Mouse (Mus musculus) liver (tissue): Measurements from ENCODE around the gene Trp53bp2.

ENCODE experiments used
- DNase-seq: peaks from one replicate; pipeline ENCODE4 v3.0.0-alpha.2; 2020; ENCODE audit warnings: mixed read lengths

Trp53bp2 gene

GRCm38 (mm10) chr1:182408684-182409327 lies at the start of gene Trp53bp2:
TSS of gene Trp53bp2 (plus strand) at chr1:182409172.
- peak; percentile 100 for DNase-seq

DNA sequence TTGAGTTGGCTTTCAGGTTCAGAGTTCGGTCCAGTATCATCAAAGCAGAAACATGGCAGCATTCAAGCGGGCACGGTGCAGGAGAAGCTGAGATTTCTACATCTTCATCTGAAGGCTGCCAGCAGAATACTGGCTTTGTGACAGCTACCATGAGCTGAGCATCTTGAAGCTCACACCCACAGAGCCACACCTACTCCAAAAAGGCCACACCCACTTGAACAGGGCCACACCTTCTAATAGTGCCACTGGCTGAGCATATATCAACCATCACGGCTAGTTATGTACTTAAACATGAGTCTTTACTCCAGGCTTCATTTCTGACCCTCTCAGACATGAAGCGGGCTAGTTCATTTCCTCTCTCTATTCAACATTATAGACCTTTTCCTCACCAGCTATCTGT lies 46.3 kb upstream of the Trp53bp2 start:
- peak; percentile 39 for DNase-seq

- DNase-seq = no peak
These were observed 45.1 kb upstream of the Trp53bp2 start for GRCm38 (mm10) chr1:182363683-182364404.

DNA sequence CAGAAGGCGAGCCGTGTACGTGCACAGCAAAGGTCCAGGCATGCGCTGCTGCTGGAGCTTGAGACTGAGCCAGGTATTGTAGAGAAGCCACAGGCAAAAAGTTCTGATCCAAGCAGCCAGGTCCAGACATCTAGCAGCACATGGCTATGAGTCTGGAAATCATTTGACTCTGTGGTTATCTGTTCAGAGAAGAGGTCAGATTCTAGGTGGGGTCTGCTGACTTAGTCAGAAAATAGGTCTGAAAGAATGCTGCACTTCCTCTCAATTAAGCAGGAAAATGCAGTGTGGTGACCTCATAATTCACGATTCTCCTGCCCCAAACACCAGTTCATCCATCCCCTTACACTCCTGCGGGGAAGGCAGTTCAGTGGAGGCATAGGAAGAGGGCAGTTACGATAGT lies 40.7 kb upstream of the Trp53bp2 start:
- DNase-seq = no peak

- DNase-seq = no peak
These were observed 40.2 kb upstream of the Trp53bp2 start for GRCm38 (mm10) chr1:182368782-182369181.

GRCm38 (mm10) chr1:182369435-182369834 lies 39.5 kb upstream of the Trp53bp2 start:
- DNase-seq = no peak

- no peak for DNase-seq
These were observed 37.1 kb upstream of the Trp53bp2 start for GRCm38 (mm10) chr1:182371891-182372290.

- DNase-seq = no peak
These were observed 32.8 kb upstream of the Trp53bp2 start for GRCm38 (mm10) chr1:182376221-182376620.

DNA sequence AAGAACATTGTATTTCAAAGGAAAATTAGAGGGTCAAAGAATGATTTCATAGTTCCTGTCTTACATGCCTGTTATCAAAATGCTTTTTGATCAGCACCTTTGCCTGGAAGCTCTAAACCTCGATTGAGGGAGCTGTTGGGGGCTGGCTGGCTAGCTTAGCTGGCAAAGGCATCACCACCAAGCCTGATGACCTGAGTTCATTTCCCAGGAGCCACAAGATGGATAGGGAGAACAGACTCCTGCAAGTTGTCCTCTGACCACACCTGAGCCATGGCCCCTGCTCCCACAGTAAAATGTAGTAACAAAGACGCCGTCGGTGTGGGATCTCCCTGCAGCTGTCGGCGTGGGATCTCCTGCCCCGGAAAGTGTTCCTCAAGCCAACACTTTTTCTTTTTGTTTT lies 32.1 kb upstream of the Trp53bp2 start:
- DNase-seq = no peak

- no peak for DNase-seq
These were observed 31.5 kb upstream of the Trp53bp2 start for GRCm38 (mm10) chr1:182377519-182377918.

GRCm38 (mm10) chr1:182378205-182378835 lies 30.7 kb upstream of the Trp53bp2 start:
- no peak for DNase-seq

DNA sequence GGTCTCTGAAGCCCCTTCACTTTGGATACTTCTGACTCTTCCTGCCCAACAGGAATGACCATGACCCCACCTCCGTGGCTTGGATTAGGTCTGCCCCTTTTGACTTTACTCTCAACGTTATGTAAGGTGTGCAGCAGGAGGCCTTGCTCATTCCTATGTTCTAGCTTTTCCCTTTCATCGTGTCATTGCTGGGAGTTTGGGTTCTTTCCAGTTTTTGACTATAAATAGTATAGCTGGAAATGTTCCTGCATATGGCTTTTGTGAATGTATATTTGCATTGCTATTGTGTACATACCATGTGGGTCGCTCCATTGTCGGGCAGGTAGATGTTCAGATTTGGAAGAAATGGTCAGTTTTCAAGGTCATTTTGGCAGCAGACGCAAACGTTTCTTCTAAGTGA lies 30.1 kb upstream of the Trp53bp2 start:
- DNase-seq = no peak

- DNase-seq = no peak
These were observed 28.3 kb upstream of the Trp53bp2 start for GRCm38 (mm10) chr1:182380683-182381082.

DNA sequence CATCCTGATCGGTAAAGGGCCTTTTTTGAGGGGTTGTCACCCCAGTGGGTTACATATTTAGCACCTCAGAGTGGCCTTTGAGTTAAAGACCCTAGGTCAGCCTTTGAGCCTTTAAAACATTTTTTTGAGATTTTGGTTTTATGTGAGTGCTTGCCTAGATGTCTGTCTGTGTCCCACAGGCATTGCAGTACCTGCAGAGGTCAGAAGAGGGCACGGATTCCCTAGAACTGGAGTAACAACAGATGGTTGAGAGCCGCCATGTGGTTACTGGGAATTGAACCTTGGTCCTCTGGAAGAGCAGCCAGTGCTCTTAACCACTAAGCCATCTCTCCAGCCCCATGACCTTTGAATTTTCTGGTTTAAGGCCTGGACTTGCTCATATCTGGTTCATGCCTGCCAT lies 27.6 kb upstream of the Trp53bp2 start:
- DNase-seq = no peak

- DNase-seq = no peak
These were observed 25.9 kb upstream of the Trp53bp2 start for GRCm38 (mm10) chr1:182383096-182383495.

DNA sequence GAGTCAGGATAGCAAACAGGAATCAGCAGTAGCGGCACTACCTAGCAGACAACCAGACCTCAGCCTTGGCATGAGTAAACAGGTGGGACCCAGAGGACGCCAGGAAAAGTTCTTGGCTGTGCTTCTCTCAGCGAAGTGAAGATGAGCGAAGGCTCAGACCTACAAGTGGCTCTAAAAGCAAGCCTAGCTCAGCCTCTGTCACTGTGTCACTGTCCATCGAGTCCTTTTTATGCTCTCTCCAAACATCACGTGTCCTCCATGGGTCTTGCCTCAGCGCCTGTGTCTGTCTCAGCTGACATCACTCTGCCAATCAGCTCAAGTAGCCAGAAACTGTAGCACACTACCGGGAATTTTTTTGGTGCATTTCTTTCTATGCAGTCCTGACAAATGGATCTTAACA lies 22.5 kb upstream of the Trp53bp2 start:
- DNase-seq = no peak

GRCm38 (mm10) chr1:182388729-182389128 lies 20.2 kb upstream of the Trp53bp2 start:
- DNase-seq = no peak

GRCm38 (mm10) chr1:182398171-182398570 lies 10.8 kb upstream of the Trp53bp2 start:
- DNase-seq = no peak

GRCm38 (mm10) chr1:182398780-182399179 lies 10.2 kb upstream of the Trp53bp2 start:
- no peak for DNase-seq

DNA sequence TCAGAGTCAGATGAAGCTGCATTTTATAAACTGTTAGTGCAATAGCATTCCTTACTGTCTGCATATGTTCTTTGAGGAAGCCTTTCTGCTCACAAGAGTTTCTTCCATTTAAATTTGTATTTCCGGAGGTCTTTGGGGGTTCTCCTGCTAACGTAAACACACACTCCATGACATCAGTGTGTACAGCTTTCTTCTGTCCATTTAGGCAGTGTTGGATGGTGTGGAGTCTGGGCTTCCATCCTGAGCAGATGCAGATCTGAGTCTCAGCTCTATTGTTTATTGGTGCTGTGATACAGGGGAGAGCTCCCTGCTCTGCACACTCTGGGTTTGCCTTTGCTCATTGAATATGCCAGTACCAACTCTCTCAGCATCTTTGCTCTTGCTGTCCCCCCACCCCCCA lies 9.8 kb upstream of the Trp53bp2 start:
- DNase-seq = no peak

GRCm38 (mm10) chr1:182399908-182400307 lies 9.1 kb upstream of the Trp53bp2 start:
- no peak for DNase-seq

GRCm38 (mm10) chr1:182403076-182403475 lies 5.9 kb upstream of the Trp53bp2 start:
- DNase-seq = no peak

DNA sequence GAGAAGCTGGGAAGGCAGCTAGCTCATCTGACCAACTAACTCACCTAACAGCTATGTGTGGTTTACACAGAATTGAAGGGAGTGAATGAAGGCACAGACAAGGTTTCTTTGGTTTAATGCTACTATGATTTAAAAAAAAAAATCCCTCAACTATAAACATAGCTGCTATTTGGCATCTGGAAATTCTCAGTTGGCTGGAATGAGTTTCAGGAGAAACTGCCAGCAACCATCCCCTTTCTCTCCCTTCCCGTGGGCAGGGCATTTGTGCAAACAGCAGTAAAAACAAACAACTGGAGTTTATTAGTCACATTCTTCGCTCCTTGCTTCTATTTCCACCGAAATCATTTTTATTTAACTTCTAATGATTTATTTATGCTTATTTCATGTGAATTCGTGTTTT lies 2.4 kb upstream of the Trp53bp2 start:
- DNase-seq = no peak

DNA sequence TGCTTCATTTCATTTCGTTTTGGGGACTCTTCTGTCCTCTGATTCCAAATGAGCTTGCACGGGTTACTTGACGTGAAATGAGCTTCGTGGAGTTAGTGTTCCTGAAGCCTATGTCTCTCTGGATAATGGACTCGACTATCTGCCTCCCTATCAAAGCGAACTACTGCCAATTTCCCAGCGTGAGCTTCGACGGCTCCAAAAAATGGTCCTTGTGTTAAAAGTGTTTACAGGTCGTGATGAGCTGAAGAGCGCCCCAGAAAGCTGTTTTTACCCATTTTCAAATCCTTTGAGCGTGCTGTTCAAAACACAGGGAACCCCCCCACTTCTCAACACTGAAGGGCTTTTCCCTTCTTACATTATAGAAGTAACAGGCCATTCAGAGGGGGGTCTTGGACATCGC lies 729 bp upstream of the Trp53bp2 start:
- no peak for DNase-seq
